Comparison of ENCODE assay signal across 8 mouse cellular contexts in the genomic region with DNA sequence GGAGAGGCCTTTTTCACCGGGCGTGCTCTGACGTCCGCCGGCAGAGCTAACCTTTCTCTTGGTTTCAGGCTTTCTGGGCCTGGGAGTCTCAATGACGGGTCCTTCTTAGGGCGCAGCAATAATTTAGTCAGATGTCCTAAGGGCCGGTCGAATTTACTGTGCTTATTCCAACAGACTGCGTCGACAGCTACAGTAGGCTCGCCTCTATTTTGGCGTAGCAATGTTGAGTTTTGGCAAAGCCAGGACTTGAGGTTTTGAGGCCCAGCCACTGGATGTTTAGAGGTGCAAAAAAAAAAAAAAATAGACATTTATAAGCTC. TPM values are rescaled to one million over a fixed set of nuclear protein-coding genes. Genes with fewer than 3 reads are reported as not detected.
A peak's percentile ranks its signal among the peaks of the same experiment; 100 is the strongest.
DNase-seq lines count a peak whose midpoint lies in the region; ATAC-seq and TF ChIP-seq lines count a peak whose summit lies in the region.

No protein-coding gene starts in this region.

- no peak for DNase-seq in lung, adult 2 months
- no peak for DNase-seq in lung, postnatal 14 days
- DNase-seq in hindbrain, embryonic 14.5 days (ENCODE audit: low spot score): no peak
- no peak for DNase-seq in layer of hippocampus, postnatal 14 days (ENCODE audit: low spot score in 2 of 2)
- no peak for DNase-seq in lung, postnatal 36 days

- WGBS in lung, adult 2 months: under 1% methylated on average over 13 of the region's 13 CpGs
- 0% methylated on average over 13 of the region's 13 CpGs for WGBS in hindbrain, embryonic 14.5 days

- ATAC-seq in hindbrain, embryonic 14.5 days (ENCODE audit: low FRiP score): no peak
- no peak for ATAC-seq in erythroid progenitor cell, adult 5-6 weeks (replicated peaks; ENCODE audit: low FRiP score, poor library complexity, severe bottlenecking)

- H3K27ac ChIP-seq in brown adipose tissue, adult 24 weeks (replicated peaks; ENCODE audit: low read depth, low read length): peak overlapping the region; percentile 29
- H3K27ac ChIP-seq in hindbrain, embryonic 14.5 days: peak overlapping the region; percentile 91

- H3K36me3 ChIP-seq in hindbrain, embryonic 14.5 days (replicated peaks; ENCODE audit: control insufficient read depth, insufficient read depth): no peaks in the 10 kb centered on the region
- no peaks in the 10 kb centered on the region for H3K36me3 ChIP-seq in myocyte (ENCODE audit: control insufficient read depth, insufficient read depth)

- TF ChIP-seq CTCF in lung, adult 2 months (IDR thresholded peaks at IDR 0.05; ENCODE audit: insufficient read depth, low read length): no peak

- peaks cover 5% of the 10 kb centered on the region for H3K4me1 ChIP-seq in lung, adult 2 months (ENCODE audit: control insufficient read depth, insufficient read depth, low read length)
- peaks cover 5% of the 10 kb centered on the region for H3K4me1 ChIP-seq in brown adipose tissue, adult 24 weeks (ENCODE audit: control insufficient read depth, insufficient read depth, insufficient read length, low read length)
- peaks cover 29% of the 10 kb centered on the region for H3K4me1 ChIP-seq in hindbrain, embryonic 14.5 days (replicated peaks; ENCODE audit: control insufficient read depth, insufficient read depth, low read length)

- H3ac ChIP-seq in myocyte (ENCODE audit: control insufficient read depth, insufficient read length): peak overlapping the region; percentile 90

- H3K9ac ChIP-seq in hindbrain, embryonic 14.5 days: peak overlapping the region; percentile 98

- no peaks in the 10 kb centered on the region for H3K9me3 ChIP-seq in hindbrain, embryonic 14.5 days (ENCODE audit: control insufficient read depth, low read length)

- peaks cover 51% of the 10 kb centered on the region for H3K79me2 ChIP-seq in myocyte (ENCODE audit: control insufficient read depth, insufficient read depth)

- H3K4me3 ChIP-seq in lung, adult 2 months (replicated peaks; ENCODE audit: extremely low read depth, low read depth, low read length): peak overlapping the region; percentile 87
- H3K4me3 ChIP-seq in brown adipose tissue, adult 24 weeks (ENCODE audit: insufficient read depth, low read depth, low read length): peak overlapping the region; percentile 78
- peak overlapping the region; percentile 87 for H3K4me3 ChIP-seq in hindbrain, embryonic 14.5 days (replicated peaks; ENCODE audit: low read length)
- H3K4me3 ChIP-seq in myocyte: peak overlapping the region; percentile 61

- H3K27me3 ChIP-seq in hindbrain, embryonic 14.5 days (ENCODE audit: control insufficient read depth, insufficient read depth, low read length): no peaks in the 10 kb centered on the region
- H3K27me3 ChIP-seq in myocyte (ENCODE audit: control insufficient read depth, insufficient read depth, insufficient read length): no peaks in the 10 kb centered on the region

- no peak for TF ChIP-seq POLR2A in lung, adult 2 months (IDR thresholded peaks at IDR 0.05; ENCODE audit: borderline replicate concordance, extremely low read depth, low read depth, low read length)
- no peak for TF ChIP-seq POLR2A in myocyte (IDR thresholded peaks at IDR 0.05; ENCODE audit: insufficient read length, low read depth)

- peak overlapping the region; percentile 63 for H3K4me2 ChIP-seq in hindbrain, embryonic 14.5 days (replicated peaks)
- H3K4me2 ChIP-seq in myocyte (ENCODE audit: low read depth): peak overlapping the region; percentile 78

TF ChIP-seq in myocyte, 11 proteins besides CTCF, POLR2A, EP300 and RAD21:
- TF ChIP-seq USF1 (IDR thresholded peaks at IDR 0.05; ENCODE audit: low read depth) (no peak), E2F4 (IDR thresholded peaks at IDR 0.05; ENCODE audit: insufficient read depth) (no peak), MYOG (IDR thresholded peaks at IDR 0.05; ENCODE audit: control insufficient read depth in 1 of 3, insufficient read depth in 1 of 3, insufficient read length in 2 of 3, low read depth in 2 of 3) (no peak), CEBPB (IDR thresholded peaks at IDR 0.05; ENCODE audit: insufficient read depth, poor library complexity, severe bottlenecking) (no peak), REST (IDR thresholded peaks at IDR 0.05; ENCODE audit: insufficient read depth, insufficient read length) (no peak), MAX (IDR thresholded peaks at IDR 0.05; ENCODE audit: low read depth) (no peak), SRF (IDR thresholded peaks at IDR 0.05; ENCODE audit: control insufficient read depth, insufficient read length, low read depth) (no peak), TCF3 (IDR thresholded peaks at IDR 0.05; ENCODE audit: insufficient read length, low read depth) (no peak), MYOD1 (IDR thresholded peaks at IDR 0.05; ENCODE audit: control insufficient read depth in 1 of 3, insufficient read length in 2 of 3, low read depth in 2 of 3) (no peak), TCF12 (IDR thresholded peaks at IDR 0.05; ENCODE audit: insufficient read depth, poor library complexity, severe bottlenecking) (no peak), POLR2AphosphoS2 (IDR thresholded peaks at IDR 0.05; ENCODE audit: insufficient read length, low read depth) (no peak)

RNA-seq across cellular contexts. Expression of a gene that starts 0.6 kb away (rescaled TPM):
- polyA plus RNA-seq in lung, adult 2 months (2012; rRNA removed): 5.6 and 9.8 TPM in 2 replicates
- 67.2 and 80.7 TPM in 2 replicates for polyA plus RNA-seq in brown adipose tissue, adult 24 weeks (2012; ENCODE audit: insufficient read depth, insufficient read length, missing spikeins)
- polyA plus RNA-seq in hindbrain, embryonic 14.5 days (2014; fragmentation: Nextera tagmentation; extraction: Ambion mirVana): 56.7 and 71.8 TPM in 2 replicates
- 11.0 TPM for polyA plus RNA-seq in myocyte (2012; fragmentation: generic; extraction: Trizol)
- 10 to 100 TPM; 47.5 to 52.2 TPM for total RNA-seq in layer of hippocampus, postnatal 14 days (2021)
- total RNA-seq in erythroid progenitor cell, adult 5-6 weeks (2015; ENCODE audit: low replicate concordance): 23.1 and 25.2 TPM in 2 replicates
- total RNA-seq in erythroid progenitor cell, adult 5-6 weeks (2017; ENCODE audit: low replicate concordance): 23.8 and 32.0 TPM in 2 replicates

RNA-seq across cellular contexts. Expression of a gene that starts 51.6 kb away (rescaled TPM):
- polyA plus RNA-seq in lung, adult 2 months (2012; rRNA removed): 42.0 and 73.5 TPM in 2 replicates
- polyA plus RNA-seq in brown adipose tissue, adult 24 weeks (2012; ENCODE audit: insufficient read depth, insufficient read length, missing spikeins): 14.0 and 22.4 TPM in 2 replicates
- 14.1 and 15.5 TPM in 2 replicates for polyA plus RNA-seq in hindbrain, embryonic 14.5 days (2014; fragmentation: Nextera tagmentation; extraction: Ambion mirVana)
- polyA plus RNA-seq in myocyte (2012; fragmentation: generic; extraction: Trizol): 23.5 TPM
- 10 to 100 TPM in 1 of 2 experiments, 1 to 10 TPM in 1; 8.2 to 11.3 TPM for total RNA-seq in layer of hippocampus, postnatal 14 days (2021)
- total RNA-seq in erythroid progenitor cell, adult 5-6 weeks (2015; ENCODE audit: low replicate concordance): 59.1 and 60.2 TPM in 2 replicates
- total RNA-seq in erythroid progenitor cell, adult 5-6 weeks (2017; ENCODE audit: low replicate concordance): 46.1 and 70.6 TPM in 2 replicates
